Mouse (Mus musculus) neural tube, embryonic 10.5 days (tissue): ENCODE results near the gene Abcf3.

Source experiments
- DNase-seq: peaks from one replicate; pipeline ENCODE4 v3.0.0-alpha.2; 2017; ENCODE audit warnings: low spot score; ENCODE audit errors: extremely low spot score

The Abcf3 gene

DNA sequence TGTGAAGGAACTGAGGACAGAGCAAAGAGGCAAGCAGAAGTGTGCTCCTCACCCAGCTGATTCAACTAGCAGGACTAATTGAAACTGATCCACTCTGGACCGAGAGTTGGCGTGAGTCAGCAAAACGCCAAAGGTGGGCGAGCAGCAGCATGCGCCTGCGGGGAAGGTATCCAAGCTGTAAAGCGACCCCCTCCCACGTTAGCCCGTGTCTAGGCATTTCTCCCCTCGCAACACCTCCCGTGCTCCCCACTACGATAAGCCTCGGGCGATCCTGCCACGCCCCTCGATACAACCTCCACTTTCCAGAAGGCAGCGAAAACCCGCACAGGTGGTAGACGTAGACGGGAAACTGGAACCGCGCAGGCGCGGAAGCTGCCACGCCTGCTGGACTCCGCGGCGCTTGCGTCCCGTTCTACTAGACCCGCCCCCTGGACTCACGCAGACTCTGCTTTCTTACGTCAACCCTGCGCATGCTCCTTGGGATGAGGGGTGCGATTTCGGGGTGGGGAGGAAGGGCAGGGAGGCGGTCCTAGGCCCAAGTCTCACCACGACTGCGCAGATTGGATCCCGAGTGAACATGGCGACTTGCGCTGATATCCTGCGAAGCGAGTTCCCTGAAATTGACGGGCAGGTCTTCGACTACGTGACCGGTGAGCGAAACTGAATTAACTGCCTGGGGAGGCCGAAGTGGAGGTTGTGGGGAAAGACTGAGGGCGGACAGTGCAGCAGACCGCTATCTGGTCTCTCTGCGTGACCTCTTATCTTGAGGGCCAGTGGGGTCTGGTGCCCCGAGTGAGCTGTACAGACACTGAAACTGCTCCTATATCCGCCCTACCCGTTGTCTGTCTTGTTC, at the start of gene Abcf3:
Gene Abcf3, plus strand, starts transcription at position 482 of the 853 bp plus-strand sequence.
- DNase-seq, result peak; percentile 95

DNA sequence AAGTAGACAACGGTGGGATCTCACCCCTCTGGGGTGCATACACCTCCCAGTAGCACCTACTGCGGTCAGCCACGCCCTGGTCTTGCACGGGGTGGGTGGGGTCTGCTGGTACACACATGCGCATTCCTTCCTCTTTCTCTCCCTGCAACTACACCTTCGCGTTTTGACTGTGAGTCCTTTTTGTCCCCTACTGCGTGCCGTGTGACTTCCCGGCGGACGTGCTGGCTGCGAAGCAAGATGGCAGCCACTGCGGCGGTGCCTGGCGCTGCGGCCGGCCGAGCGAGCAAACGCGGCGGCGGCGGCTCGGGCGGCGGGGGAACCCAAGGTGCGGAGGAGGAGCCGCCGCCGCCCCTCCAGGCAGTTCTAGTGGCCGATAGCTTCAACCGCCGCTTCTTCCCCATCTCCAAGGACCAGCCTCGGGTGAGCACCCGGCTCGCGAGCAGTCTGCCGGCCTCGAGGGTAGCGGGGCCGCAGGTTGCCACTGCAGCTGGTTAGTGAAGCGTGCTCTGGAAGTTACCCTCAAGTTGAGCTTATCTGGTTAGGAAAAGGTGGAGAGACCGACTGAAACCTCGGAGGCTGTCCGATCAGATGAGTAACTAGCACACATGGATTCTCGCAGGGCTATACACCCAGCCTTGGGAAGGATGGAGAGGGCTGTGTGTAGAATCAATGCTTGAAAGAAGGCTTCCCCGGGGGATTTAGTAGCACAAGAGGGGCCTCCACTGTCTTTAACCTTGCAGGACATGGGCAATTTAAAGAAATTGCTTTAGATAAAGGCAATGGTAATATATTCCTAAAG, 49.5 kb upstream of the Abcf3 start, which contains the start of gene Eif2b5:
Gene Eif2b5, plus strand, starts transcription at position 141 of the 799 bp plus-strand sequence.
- peak; percentile 84 for DNase-seq

DNA sequence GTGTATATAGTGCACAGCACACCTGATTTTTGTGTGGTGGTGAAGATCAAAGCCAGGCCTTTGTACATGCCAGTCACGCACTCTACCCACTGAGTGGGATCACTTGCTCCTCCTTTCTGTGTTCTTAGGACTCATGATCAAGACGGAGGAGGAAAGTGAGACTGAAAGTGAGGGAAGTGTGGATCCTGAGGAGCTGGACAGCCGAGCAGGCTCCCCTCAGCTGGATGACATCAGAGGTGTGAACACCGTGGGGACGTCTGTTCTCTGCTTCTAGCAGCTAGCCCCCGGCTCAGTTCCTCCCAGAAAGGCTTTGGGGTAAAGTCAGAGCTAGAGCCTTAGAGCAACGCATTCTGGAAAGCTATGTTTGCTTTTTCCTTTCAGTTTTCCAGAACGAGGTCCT, 42.4 kb upstream of the Abcf3 start:
- DNase-seq, result no peak

DNA sequence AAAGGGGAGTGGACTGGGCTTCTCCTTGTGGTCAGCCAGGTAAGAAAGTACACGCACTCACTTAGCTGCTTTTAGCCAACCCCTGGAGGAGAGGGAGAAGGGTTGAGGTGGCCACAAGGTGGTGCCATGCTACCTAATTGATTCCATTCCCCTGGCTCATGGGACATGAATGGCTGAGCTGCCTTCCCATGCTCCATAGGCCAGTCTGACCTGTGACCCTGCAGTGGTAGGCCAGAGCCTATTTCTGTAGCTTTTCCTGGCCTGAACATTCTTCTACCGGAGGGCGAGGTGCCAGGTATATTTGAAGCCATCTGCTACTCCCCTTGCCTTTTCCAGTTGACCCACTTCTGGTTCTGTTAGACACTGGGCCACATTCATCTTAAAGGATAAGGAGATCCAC, 39.0 kb upstream of the Abcf3 start:
- DNase-seq, result peak; percentile 27

DNA sequence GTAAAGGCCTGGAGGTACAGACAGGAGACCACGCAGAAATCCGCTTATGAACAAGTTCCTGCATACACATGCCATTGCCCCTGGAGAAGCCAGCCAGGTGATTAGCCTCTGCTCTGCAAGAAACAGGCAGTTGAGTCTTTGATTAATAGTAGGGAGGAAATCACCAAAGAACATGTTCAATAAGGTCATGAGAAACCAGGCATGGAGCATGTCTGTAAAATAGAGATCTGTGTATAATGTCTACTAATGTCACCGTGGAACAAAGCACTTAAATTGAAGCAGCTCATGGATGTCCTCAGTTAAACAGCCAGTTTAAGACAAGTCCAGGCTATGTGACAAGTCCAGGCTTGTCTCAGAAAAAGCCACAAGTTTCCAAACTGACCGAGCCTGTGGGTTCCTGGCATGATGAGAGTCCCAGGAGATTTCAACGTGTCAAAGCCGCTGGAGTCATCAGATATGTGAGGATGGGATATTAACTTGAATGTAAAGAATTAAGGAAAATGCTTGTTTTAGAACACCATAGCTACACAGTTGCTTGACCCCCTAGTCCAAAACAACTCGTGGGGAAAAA, 37.0 kb upstream of the Abcf3 start:
- DNase-seq, result no peak

DNA sequence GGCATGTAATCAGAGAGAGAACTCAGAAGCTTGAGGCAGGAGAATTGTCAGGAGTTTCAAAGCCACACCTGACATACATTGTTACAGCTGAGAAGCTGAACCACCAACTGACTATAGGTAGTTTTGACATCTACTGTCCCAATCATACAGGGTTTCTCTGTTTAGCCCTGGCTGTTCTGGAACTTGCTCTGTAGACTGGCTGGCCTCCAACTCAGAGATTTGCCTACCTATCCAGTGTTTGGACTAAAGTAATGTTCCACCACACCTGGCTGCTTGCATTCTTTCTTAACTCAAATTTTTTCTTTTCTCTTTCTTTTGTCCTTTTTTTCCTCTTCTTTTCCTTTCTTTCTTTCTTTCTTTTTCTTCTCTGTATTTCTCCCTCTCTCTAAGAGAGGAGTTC, 32.3 kb upstream of the Abcf3 start:
- DNase-seq, result no peak

DNA sequence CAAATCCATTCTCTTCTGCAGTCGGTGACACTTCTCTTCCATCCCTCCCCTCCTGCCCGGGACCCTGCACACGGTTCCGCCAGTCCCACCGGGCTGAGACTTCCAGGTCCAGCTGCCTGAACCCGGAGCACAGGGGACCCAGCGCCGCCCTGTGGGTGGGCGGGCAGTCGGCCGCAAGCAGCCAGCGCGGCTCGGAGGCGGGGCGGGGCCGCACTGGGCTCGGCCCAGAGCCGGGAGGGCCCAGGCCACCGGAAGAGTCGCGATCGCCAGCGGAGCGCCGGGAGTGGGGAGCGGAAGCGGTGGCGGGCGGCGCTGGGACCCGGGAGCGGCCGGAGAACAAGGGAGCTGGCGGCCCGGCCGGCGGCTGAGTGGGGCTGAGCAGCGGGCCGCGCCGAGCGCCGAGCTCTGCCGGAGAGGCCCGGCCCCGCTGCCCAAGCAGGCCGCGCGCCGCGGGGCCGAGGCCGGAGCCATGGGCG, 31.6 kb upstream of the Abcf3 start, which contains the start of gene Dvl3:
Gene Dvl3, plus strand, starts transcription at position 257 of the 476 bp plus-strand sequence.
- DNase-seq, result peak; percentile 90

DNA sequence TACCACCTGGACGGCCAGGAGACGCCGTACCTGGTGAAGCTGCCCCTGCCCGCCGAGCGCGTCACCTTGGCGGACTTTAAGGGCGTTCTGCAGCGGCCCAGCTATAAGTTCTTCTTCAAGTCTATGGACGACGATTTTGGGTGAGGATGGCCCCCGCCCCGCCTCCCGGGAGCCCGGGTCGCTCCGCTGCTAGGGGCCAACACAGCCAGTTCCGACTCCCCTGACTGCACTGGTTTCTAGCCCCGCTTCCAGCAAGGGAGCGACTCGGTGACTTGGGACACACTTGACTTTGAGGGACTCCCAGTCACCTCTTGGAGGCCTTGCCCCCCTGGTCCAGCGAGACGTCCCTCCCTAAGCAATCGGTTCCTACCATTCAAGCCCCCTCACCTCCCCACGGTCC, 31.2 kb upstream of the Abcf3 start:
- no peak for DNase-seq

DNA sequence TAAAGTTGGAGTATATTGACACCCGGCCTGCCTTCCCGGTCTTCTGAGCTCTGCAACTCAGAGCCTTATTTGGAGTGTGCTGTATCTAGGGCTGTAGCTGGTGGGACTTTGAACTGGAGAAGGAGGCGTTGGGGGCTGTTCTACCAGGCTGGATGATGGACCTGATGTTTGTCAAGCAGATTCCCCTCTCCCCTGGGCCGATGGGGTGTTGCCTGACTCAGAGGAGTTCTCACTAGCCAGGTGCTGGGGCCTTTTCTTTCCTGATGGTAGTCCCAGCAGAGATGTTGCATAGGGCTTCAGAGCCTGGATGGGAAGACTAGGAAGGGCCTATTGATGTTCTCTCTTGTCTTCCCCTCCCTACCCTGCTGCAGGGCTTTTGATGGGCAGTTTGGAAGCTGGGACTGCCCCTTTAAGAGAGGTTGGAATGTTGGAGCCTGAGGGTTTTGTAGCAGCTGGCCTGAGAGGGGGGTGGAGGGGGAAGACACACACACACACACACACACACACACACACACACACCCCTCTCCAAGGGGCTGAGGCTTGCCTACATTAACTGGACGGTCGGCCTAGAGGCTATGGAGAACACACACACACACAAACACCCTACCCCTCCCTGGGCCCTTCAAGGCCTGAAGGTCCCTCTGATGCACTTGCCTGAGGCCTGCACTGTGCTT, 30.5 kb upstream of the Abcf3 start:
- DNase-seq, result peak; percentile 64

DNA sequence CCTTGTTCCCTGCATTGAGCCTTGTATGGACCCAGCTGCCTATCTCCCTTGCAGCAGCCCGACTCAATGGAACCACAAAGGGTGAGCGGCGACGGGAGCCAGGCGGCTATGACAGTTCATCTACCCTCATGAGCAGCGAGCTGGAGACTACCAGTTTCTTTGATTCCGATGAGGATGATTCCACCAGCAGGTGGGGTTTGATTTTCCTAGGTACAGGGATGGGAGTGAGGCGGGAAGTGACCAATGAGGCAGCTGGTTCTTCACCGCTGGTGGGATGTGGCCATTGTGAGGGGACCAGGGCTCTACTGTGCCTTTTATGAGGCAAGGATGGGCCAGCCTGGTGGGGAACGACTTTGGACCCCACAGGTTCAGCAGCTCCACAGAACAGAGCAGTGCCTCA, 24.5 kb upstream of the Abcf3 start:
- DNase-seq, result no peak

DNA sequence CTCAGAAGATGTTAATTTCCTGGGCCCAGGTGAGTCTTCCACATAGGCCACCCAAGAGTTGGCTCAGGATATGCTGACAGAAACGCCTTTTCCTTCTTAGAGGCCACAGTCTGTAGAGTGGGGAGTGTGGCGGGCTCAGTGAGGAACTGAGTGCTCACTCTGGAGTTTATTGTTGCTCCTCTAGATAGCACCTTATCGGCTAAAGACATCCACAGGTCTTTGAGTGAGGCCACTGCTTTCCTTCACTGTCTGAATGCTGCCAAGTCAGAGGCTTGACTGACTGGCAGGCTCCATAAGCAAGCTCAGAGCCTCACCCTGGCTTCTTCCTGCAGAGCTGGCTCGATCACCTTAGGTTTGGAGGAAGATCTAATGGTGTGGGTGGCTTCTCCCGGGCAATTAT, 19.6 kb upstream of the Abcf3 start:
- DNase-seq, result no peak

DNA sequence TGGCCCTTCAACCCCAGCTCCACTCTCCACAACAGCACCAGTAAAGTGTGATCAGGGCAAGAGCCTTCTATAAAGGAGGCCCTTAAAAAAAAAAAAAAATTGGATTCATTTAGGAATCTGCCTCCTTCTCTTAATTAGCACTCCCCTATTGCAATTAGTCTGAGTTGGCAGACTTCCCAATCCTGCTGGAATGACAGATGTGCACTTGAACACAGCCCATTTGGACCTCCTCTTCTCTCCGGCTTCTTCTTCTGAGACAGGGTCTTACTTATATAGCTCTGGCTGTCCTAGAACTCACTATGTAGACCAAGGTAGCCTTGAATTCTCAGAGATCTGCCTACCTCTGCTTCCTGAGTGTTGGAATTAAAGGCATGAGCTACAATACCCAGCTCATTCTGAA, 19.0 kb upstream of the Abcf3 start:
- no peak for DNase-seq

DNA sequence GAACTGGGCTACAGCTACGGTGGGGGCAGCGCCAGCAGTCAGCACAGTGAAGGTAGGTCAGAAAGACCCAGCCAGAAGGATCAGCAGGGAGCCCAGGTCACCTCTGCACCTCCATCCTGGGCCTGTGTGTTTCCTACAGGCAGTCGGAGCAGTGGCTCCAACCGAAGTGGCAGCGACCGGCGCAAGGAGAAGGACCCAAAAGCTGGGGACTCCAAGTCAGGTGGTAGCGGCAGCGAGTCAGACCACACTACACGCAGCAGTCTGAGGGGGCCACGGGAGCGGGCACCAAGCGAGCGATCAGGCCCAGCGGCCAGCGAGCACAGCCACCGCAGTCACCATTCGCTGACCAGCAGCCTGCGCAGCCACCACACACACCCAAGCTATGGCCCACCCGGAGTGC, 17.4 kb upstream of the Abcf3 start:
- DNase-seq, result no peak

DNA sequence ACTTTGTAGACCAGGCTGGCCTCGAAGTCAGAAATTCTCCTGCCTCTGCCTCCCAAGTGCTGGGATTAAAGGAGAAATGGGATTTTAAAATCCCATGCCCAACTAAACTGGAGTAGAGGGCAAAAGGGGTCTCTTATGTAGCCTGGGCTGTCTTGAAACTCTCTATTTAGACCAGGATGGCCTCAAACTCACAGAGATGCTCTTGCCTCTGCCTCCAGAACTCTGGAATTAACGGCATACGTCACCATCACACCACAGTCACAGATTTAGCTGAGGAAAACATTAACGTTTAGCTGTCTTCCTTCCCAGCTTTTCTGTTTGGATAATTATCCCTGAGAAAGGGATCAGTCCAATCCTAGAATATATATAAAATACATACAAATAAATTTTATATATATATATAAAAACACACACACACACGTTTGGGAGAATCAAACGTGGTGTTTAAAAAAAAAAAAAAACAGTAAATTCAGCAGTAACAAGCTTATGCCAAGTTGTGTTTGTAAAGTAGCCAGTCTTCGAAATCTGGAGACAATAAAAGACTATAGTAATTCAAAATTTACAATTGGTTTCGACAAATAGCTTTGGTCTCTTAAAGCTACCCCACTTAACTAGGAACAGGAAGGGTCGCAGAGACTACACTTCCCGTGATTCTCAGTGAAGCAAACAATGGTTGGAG, 13.6 kb upstream of the Abcf3 start:
- no peak for DNase-seq

DNA sequence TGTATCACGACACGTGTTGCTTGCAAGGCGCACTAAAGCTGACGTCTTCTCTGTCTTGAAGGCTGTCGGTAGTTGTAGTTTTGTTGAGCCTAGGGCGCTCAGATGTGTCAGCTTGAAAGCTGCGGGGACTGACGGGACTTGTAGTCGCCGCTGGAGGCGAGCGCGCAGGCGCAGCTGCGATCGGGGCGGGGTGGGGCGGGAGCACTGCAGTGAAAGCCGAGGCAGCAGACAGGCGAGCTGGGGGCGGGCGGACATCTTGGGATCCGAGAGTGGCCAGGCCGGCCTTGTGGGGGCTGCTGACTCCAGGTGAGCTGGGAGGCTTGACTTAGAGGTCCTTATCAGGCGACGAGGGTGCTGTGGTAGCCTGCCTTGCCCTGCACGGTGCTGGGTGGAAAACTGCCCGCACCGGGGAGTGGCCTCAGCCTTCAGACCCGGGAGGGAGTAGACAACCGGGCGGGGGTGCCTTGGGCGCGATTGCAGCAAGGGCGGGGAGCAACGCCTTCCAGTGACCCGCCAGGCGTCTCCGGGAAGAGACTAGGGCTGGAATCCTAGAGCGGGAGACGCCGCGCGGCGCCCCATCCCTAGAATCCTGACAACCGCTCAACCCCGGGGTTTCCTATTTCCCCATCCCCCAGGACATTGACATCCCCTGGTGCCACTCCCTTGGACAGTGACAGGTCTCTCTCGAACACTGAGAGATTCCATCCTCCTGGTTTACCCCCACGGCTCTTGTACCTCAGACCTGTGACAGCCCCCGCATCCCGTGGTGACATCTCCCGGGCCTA, 12.9 kb upstream of the Abcf3 start, which contains the start of gene Ap2m1:
Gene Ap2m1, plus strand, starts transcription at position 183 of the 785 bp plus-strand sequence.
- DNase-seq, result peak; percentile 93

DNA sequence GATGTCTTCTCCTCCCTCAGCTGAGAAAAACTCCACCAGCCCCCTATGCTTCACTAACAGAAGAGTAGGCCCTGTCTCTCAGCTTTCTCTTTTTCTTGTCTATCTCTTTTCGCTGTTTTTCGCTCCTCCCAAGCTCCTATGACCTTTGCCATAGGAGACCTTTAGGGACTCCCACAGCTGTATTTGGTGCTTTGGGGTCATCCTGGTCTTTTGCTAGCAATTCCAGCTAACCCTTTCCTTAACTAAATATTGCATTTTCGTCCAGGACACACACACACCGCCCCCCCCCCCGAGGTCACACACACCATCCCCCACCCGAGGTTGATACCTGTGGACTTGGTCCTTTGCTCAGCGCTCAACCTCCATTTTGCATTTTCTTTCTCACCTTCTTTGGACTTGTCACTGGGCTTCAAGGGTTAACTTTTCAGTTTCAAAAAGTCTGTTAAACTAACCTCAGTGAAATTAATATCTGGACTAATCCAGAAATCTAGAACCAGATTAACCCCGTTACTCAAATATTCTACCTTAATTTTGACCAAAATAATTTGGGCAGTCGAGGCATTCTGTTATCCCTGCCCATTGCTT, 12.2 kb upstream of the Abcf3 start:
- no peak for DNase-seq

DNA sequence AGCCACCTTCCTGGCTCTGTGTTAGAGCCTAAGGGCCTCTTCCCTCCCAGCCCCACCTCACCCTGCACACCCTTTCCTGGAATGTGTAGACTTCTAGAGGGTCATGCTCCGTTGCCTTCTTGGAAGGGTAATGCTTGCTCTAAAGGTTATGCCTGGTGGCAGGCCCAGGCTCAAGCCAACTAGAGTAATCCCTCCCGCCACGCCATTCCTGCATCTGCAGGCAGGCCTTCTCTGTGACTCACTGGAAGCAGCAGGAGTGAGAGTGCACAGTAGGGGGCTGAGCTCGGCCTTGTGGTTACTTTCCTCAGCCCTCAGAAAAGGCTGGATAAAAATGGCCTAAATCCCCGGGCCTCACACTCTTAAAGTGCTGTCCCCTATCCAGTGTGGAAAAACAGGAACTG, 11.3 kb upstream of the Abcf3 start:
- no peak for DNase-seq

DNA sequence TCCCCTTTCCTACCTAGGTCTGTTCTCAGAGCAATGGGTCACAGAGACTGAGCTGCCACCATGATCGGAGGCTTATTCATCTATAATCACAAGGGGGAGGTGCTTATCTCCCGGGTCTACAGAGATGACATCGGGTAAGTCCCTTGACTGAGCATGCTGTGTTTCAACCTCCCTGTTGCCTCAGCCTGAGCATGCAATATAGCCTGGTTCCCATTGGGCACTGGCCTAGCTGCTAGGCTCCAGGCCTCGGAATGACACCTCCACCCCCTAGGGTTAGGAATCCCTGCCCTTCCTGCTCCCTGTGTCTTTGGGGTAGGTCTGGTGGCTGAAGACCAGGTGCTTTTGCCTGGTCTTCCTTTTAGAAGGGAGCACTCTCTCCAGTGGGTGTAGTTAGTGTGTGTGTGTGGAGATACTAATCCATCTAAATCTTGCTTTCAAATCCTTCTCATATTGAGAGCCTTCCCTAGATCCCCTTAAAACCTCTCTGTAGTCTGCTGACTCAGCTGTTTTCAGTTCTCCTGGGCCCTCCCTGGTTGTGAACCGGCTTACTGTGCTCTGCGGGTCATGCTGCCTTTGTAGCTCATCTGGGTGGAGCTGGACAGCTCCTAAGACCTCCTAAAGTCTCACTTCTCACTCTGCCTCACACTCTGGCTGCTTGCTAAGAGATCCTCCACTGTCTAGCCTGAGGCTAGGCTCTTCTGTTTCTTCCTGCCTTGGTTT, 10.6 kb upstream of the Abcf3 start:
- DNase-seq, result no peak

DNA sequence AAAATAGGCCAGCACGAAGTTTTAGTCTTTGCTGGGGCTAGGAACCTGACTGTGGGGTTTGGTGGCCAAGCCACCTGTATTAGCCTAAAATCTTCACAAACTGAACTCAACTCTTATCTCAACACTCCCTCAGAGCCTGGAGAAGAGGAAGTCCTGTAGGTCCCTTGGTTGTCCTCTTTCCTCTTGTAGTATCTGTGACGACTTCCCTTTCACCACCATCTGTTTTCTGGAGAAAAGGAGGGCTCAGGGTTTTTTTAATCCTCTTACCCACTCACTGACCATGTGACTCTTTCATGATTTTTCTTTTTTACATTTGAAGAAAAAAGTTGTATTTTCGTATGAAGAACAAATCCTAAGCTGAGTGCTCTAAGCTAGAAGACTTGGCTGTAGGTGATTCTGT, 8.7 kb upstream of the Abcf3 start:
- DNase-seq, result no peak
